In the genomic region with DNA sequence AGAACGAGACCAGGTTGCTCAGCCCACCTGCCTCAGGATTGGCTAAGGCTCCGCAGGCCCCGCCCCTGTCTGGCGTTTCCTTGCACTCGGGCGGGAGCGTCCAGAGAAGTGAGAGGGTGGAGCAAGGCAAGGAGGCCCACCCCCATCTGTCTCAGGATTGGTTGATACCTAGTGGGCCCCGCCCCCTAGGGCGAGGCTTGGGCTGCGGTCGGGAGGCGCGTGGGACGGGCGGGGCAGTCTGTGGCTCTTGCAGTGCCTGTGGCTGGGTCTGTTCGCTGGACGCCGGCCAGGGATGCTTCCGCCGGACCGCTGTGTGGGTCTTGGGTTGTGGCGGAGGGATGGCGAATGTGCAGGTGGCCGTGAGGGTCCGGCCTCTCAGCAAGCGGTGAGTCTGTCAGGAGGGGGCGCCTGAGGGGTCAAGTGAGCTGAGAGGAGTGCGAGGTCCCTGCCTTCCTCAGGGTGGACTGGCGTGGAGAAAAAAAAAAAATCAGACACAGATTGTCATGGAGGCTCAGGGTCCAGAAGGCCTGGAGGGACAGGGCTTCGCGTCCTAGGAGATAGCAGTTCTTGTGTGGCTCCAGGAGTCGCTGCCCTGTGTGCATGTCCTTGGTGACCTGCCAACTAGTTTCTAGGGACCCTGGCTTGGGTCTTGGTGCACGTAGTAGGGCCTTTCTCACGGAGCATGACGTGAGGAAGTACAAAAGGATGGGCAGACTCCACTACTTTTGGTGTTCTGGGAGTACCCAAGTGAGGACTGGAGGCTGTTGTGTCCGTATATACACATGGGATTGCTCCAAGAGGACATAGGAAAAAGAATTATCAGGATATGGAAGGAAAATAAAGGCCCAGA, we compare ENCODE assay signal across 7 mouse cellular contexts. TPM values are rescaled to one million over a fixed set of nuclear protein-coding genes. Genes with fewer than 3 reads are reported as not detected.
DNase-seq lines count a peak whose midpoint lies in the region; ATAC-seq lines count a peak whose summit lies in the region.

TSS of gene Stard9 (plus strand) at position 236 of the 850 bp plus-strand sequence.

- H3K36me3 ChIP-seq in intestine, embryonic 16.5 days (ENCODE audit: control insufficient read depth, insufficient read depth, low read length), result no peaks in the 10 kb centered on the region; the same call in 1 of the 2 replicates
- H3K36me3 ChIP-seq in midbrain, embryonic 11.5 days (ENCODE audit: control insufficient read depth, insufficient read depth, low read length), result no peaks in the 10 kb centered on the region

- H3K4me3 ChIP-seq in intestine, embryonic 16.5 days (ENCODE audit: low read length), result peak within 1 kb of the TSS; percentile 60
- peak within 1 kb of the TSS; percentile 46 for H3K4me3 ChIP-seq in midbrain, embryonic 11.5 days (ENCODE audit: low read depth, low read length)

- H3K9me3 ChIP-seq in intestine, embryonic 16.5 days (ENCODE audit: control insufficient read depth, low read length), result no peaks in the 10 kb centered on the region
- no peaks in the 10 kb centered on the region for H3K9me3 ChIP-seq in midbrain, embryonic 11.5 days (ENCODE audit: control insufficient read depth, low read length)

- H3K27ac ChIP-seq in intestine, embryonic 16.5 days (ENCODE audit: low read length), result peak within 1 kb of the TSS; percentile 57
- no peak within 1 kb of the TSS for H3K27ac ChIP-seq in midbrain, embryonic 11.5 days (ENCODE audit: low read depth, low read length)

- intact Hi-C loops in left cerebral cortex, postnatal 36 days (cut with DNase I), result no loop called here

- peak; percentile 99 for DNase-seq in adrenal gland, adult 8-10 months
- peak; percentile 97 for DNase-seq in embryo, embryonic 9.5 days (ENCODE audit: extremely low spot score)
- peak; percentile 95 to 98 for DNase-seq in gastrocnemius, postnatal 4 days (ENCODE audit: low spot score in 2 of 2)
- peak; percentile 95 for DNase-seq in left cerebral cortex, postnatal 36 days (ENCODE audit: low spot score in 2 of 2)
- peak; percentile 99 for DNase-seq in midbrain, embryonic 11.5 days (ENCODE audit: low spot score, missing footprints)
- DNase-seq in skeletal muscle tissue, adult 2 months (ENCODE audit: low read depth, low spot score), result peak; percentile 97

- peak within 1 kb of the TSS; percentile 70 for H3K9ac ChIP-seq in intestine, embryonic 16.5 days (ENCODE audit: low read depth, low read length)
- H3K9ac ChIP-seq in midbrain, embryonic 11.5 days (ENCODE audit: low read length), result peak within 1 kb of the TSS; percentile 64

- 2% methylated on average over 36 of the region's 36 CpGs for WGBS in intestine, embryonic 16.5 days
- WGBS in midbrain, embryonic 11.5 days, result 2% methylated on average over 36 of the region's 36 CpGs

- H3K27me3 ChIP-seq in intestine, embryonic 16.5 days (replicated peaks; ENCODE audit: control insufficient read depth, insufficient read depth, low read length), result no peaks in the 10 kb centered on the region
- H3K27me3 ChIP-seq in midbrain, embryonic 11.5 days (ENCODE audit: control insufficient read depth, insufficient read depth, low read length), result no peaks in the 10 kb centered on the region

- peak; percentile 100 for ATAC-seq in intestine, embryonic 16.5 days
- peak; percentile 100 for ATAC-seq in midbrain, embryonic 11.5 days (ENCODE audit: low FRiP score)

- H3K4me2 ChIP-seq in intestine, embryonic 16.5 days (ENCODE audit: low read depth, low read length), result peak within 1 kb of the TSS; percentile 69
- peak within 1 kb of the TSS; percentile 61 for H3K4me2 ChIP-seq in midbrain, embryonic 11.5 days

- no peaks in the 10 kb centered on the region; the same call in none of the 2 replicates for H3K4me1 ChIP-seq in intestine, embryonic 16.5 days (ENCODE audit: control insufficient read depth, insufficient read depth, low read length)
- H3K4me1 ChIP-seq in midbrain, embryonic 11.5 days (ENCODE audit: control insufficient read depth, insufficient read depth, low read length), result peaks cover 4% of the 10 kb centered on the region; the same call in 1 of the 2 replicates

RNA-seq across cellular contexts. Expression of gene Stard9, which starts in this region (rescaled TPM):
- total RNA-seq in adrenal gland, adult 8-10 months (2022), result 10 to 100 TPM; 15.8 to 28.3 (median 19.3) TPM
- 10 to 100 TPM; 25.6 to 30.7 TPM for total RNA-seq in gastrocnemius, postnatal 4 days (2021)
- polyA plus RNA-seq in intestine, embryonic 16.5 days (2015; fragmentation: Nextera tagmentation; extraction: Ambion mirVana), result 2.5 and 3.3 TPM in 2 replicates
- 10 to 100 TPM in 1 of 2 experiments, 1 to 10 TPM in 1; 7.1 to 10.2 TPM for total RNA-seq in left cerebral cortex, postnatal 36 days (2021)
- 3.2 and 3.8 TPM in 2 replicates for polyA plus RNA-seq in midbrain, embryonic 11.5 days (2014; fragmentation: Nextera tagmentation; extraction: Ambion mirVana)
